In genomic region chr8:37062012-37062944, GRCm38 (mm10) we compare ENCODE assay signal across 8 mouse cellular contexts.
A peak's percentile ranks its signal among the peaks of the same experiment; 100 is the strongest.
DNase-seq lines count a peak whose midpoint lies in the region; ATAC-seq lines count a peak whose summit lies in the region.

No protein-coding gene starts in this region.

- no peaks in the 10 kb centered on the region for H3K27me3 ChIP-seq in hindbrain, embryonic 14.5 days (ENCODE audit: control insufficient read depth, insufficient read depth, low read length)

- no peaks in the 10 kb centered on the region for H3K9me3 ChIP-seq in hindbrain, embryonic 14.5 days (ENCODE audit: control insufficient read depth, low read length)

- H3K9ac ChIP-seq in hindbrain, embryonic 14.5 days, result no peak overlapping the region

- H3K27ac ChIP-seq in hindbrain, embryonic 14.5 days, result no peak overlapping the region

- no peaks in the 10 kb centered on the region for H3K36me3 ChIP-seq in hindbrain, embryonic 14.5 days (replicated peaks; ENCODE audit: control insufficient read depth, insufficient read depth)

- 0 out of 2 replicates have a peak overlapping the region, but pooled peaks have one; percentile 15 for H3K4me2 ChIP-seq in hindbrain, embryonic 14.5 days (replicated peaks)

- ATAC-seq in hindbrain, embryonic 14.5 days (ENCODE audit: low FRiP score), result peak; percentile 77; the same call in 1 of the 2 replicates

- H3K4me3 ChIP-seq in hindbrain, embryonic 14.5 days (replicated peaks; ENCODE audit: low read length), result no peak overlapping the region

- no peaks in the 10 kb centered on the region for H3K4me1 ChIP-seq in hindbrain, embryonic 14.5 days (replicated peaks; ENCODE audit: control insufficient read depth, insufficient read depth, low read length)

- peak; percentile 81 for DNase-seq in ZHBTc4 (ENCODE audit: low read depth, low spot score)
- DNase-seq in cerebellum, adult 8-10 months, result peak; percentile 29
- DNase-seq in forelimb bud, embryonic 11.5 days (ENCODE audit: low read depth, low spot score), result peak; percentile 85
- peak; percentile 93 for DNase-seq in hindbrain, embryonic 14.5 days (ENCODE audit: low spot score)
- peak; percentile 13 for DNase-seq in layer of hippocampus, adult 9-11 months
- DNase-seq in lung, postnatal 4 days, result peak; percentile 68 to 84
- DNase-seq in right cerebral cortex, postnatal 14 days, result peak; percentile 88
- DNase-seq in T-cell, adult 2 months (ENCODE audit: low spot score), result no peak

- 33% methylated on average over 13 of the region's 13 CpGs for WGBS in hindbrain, embryonic 14.5 days
